Mouse (Mus musculus) splenic B cell, adult 2 months (primary cell): ENCODE data around the gene Olfr313.
"Not testable (repeated sequence)": the region's sequence is repeated elsewhere in the genome, so short reads cannot be mapped to it uniquely, and the experiment has no call there.

Source experiments
- DNase-seq: peaks from one replicate; pipeline ENCODE4 v3.0.0-alpha.2; 2011; ENCODE audit warnings: low read depth, low spot score
- H3K27me3 ChIP-seq: 2 replicates; pipeline ENCODE4 v1.6.1; 2012; ENCODE audit warnings: mild to moderate bottlenecking, low read length, moderate library complexity, mixed read lengths; ENCODE audit not compliant: control insufficient read depth, poor library complexity, insufficient read depth, severe bottlenecking
- H3K36me3 ChIP-seq: 2 replicates; pipeline ENCODE4 v1.6.1; 2012; ENCODE audit warnings: mild to moderate bottlenecking, low read length, moderate library complexity, mixed read lengths; ENCODE audit not compliant: control insufficient read depth, poor library complexity, insufficient read depth, severe bottlenecking

Olfr313 gene

GRCm38 (mm10) chr11:58814700-58815099 lies at the start of gene Olfr313:
Olfr313 (plus strand) TSS chr11:58815000.
- DNase-seq, H3K36me3 ChIP-seq, H3K27me3 ChIP-seq: not testable (repeated sequence)

GRCm38 (mm10) chr11:58772888-58773287 lies 41.9 kb upstream of the Olfr313 start, which contains the start of gene Olfr315:
Olfr315 (plus strand) TSS chr11:58773188.
- no peak for DNase-seq

GRCm38 (mm10) chr11:58782480-58783089 lies 32.2 kb upstream of the Olfr313 start, which contains the start of gene Olfr314:
Olfr314 (plus strand) TSS chr11:58782952.
- Histone ChIP-seq H3K27me3 (no peaks in the 10 kb centered on the region), H3K36me3 (no peaks in the 10 kb centered on the region)
- DNase-seq = no peak

More at GRCm38 (mm10) chr11:58772888-58773287, 41.9 kb upstream of the Olfr313 start, which contains the start of gene Olfr315:
- no peaks in the 10 kb centered on the region for H3K36me3 ChIP-seq
- H3K27me3 ChIP-seq = no peaks in the 10 kb centered on the region

GRCm38 (mm10) chr11:58784182-58784581 lies 30.6 kb upstream of the Olfr313 start:
- Histone ChIP-seq H3K36me3 (no peaks in the 10 kb centered on the region), H3K27me3 (no peaks in the 10 kb centered on the region)
- DNase-seq = no peak

- Histone ChIP-seq H3K27me3 (no peaks in the 10 kb centered on the region), H3K36me3 (no peaks in the 10 kb centered on the region)
- peak; percentile 41 for DNase-seq
These were observed 27.1 kb upstream of the Olfr313 start for GRCm38 (mm10) chr11:58787651-58788050.

GRCm38 (mm10) chr11:58788346-58788745 lies 26.5 kb upstream of the Olfr313 start:
- peak; percentile 43 for DNase-seq
- Histone ChIP-seq H3K27me3 (no peaks in the 10 kb centered on the region), H3K36me3 (no peaks in the 10 kb centered on the region)

- no peaks in the 10 kb centered on the region for H3K27me3 ChIP-seq
- peak; percentile 66 for DNase-seq
- H3K36me3 ChIP-seq = no peaks in the 10 kb centered on the region
These were observed 25.3 kb upstream of the Olfr313 start for GRCm38 (mm10) chr11:58789532-58789931.

GRCm38 (mm10) chr11:58790053-58790452 lies 24.7 kb upstream of the Olfr313 start:
- peak; percentile 73 for DNase-seq
- H3K36me3 ChIP-seq = no peaks in the 10 kb centered on the region
- no peaks in the 10 kb centered on the region for H3K27me3 ChIP-seq

GRCm38 (mm10) chr11:58790646-58791045 lies 24.2 kb upstream of the Olfr313 start:
- DNase-seq = no peak
- Histone ChIP-seq H3K36me3 (no peaks in the 10 kb centered on the region), H3K27me3 (no peaks in the 10 kb centered on the region)

- no peaks in the 10 kb centered on the region for H3K36me3 ChIP-seq
- no peaks in the 10 kb centered on the region for H3K27me3 ChIP-seq
- DNase-seq = peak; percentile 40
These were observed 18.9 kb upstream of the Olfr313 start for GRCm38 (mm10) chr11:58795856-58796255.

- no peak for DNase-seq
- H3K27me3 ChIP-seq = no peaks in the 10 kb centered on the region
- H3K36me3 ChIP-seq = no peaks in the 10 kb centered on the region
These were observed 17.9 kb upstream of the Olfr313 start for GRCm38 (mm10) chr11:58796850-58797249.

GRCm38 (mm10) chr11:58799747-58800146 lies 15.1 kb upstream of the Olfr313 start:
- Histone ChIP-seq H3K36me3 (no peaks in the 10 kb centered on the region), H3K27me3 (no peaks in the 10 kb centered on the region)
- no peak for DNase-seq

GRCm38 (mm10) chr11:58801558-58802228 lies 13.1 kb upstream of the Olfr313 start, which contains the start of gene Fam183b:
Fam183b (minus strand) TSS chr11:58801960.
- H3K36me3 ChIP-seq = no peaks in the 10 kb centered on the region
- no peaks in the 10 kb centered on the region for H3K27me3 ChIP-seq
- DNase-seq = no peak

- no peaks in the 10 kb centered on the region for H3K27me3 ChIP-seq
- DNase-seq = no peak
- no peaks in the 10 kb centered on the region for H3K36me3 ChIP-seq
These were observed 10.9 kb upstream of the Olfr313 start for GRCm38 (mm10) chr11:58803871-58804270.

GRCm38 (mm10) chr11:58804393-58804792 lies 10.4 kb upstream of the Olfr313 start:
- no peak for DNase-seq
- Histone ChIP-seq H3K27me3 (no peaks in the 10 kb centered on the region), H3K36me3 (no peaks in the 10 kb centered on the region)
